Mouse (Mus musculus): ENCODE measurements around the gene Wdr91. TPM values are rescaled to one million over a fixed set of nuclear protein-coding genes. Genes with fewer than 3 reads are reported as not detected.
A peak's percentile ranks its signal among the peaks of the same experiment; 100 is the strongest.

The Wdr91 gene
- total RNA-seq, 1 experiment from 2014 or later = 35.6 TPM

GRCm38 (mm10) chr6:34927156-34927555, 16.5 kb upstream of the Wdr91 start:
- peak; percentile 77 to 87 for ATAC-seq (replicated peaks in 1 of 2; ENCODE audit: insufficient read depth in 1 of 2, low FRiP score in 2 of 2, low TSS enrichment in 1 of 2, low read depth in 1 of 2, poor library complexity in 2 of 2, severe bottlenecking in 2 of 2)

GRCm38 (mm10) chr6:34921941-34922340, 11.3 kb upstream of the Wdr91 start:
- ATAC-seq (replicated peaks in 1 of 2; ENCODE audit: insufficient read depth in 1 of 2, low FRiP score in 2 of 2, low TSS enrichment in 1 of 2, low read depth in 1 of 2, poor library complexity in 2 of 2, severe bottlenecking in 2 of 2) = peak; percentile 49 to 89

GRCm38 (mm10) chr6:34920631-34921030, 10.0 kb upstream of the Wdr91 start:
- no peak for ATAC-seq (replicated peaks in 1 of 2; ENCODE audit: insufficient read depth in 1 of 2, low FRiP score in 2 of 2, low TSS enrichment in 1 of 2, low read depth in 1 of 2, poor library complexity in 2 of 2, severe bottlenecking in 2 of 2)

GRCm38 (mm10) chr6:34919956-34920355, 9.3 kb upstream of the Wdr91 start, which contains the start of gene Stra8:
TSS of gene Stra8 (plus strand) at chr6:34920163.
- no peak for ATAC-seq (replicated peaks in 1 of 2; ENCODE audit: insufficient read depth in 1 of 2, low FRiP score in 2 of 2, low TSS enrichment in 1 of 2, low read depth in 1 of 2, poor library complexity in 2 of 2, severe bottlenecking in 2 of 2)

GRCm38 (mm10) chr6:34919146-34919545, 8.5 kb upstream of the Wdr91 start:
- no peak for ATAC-seq (replicated peaks in 1 of 2; ENCODE audit: insufficient read depth in 1 of 2, low FRiP score in 2 of 2, low TSS enrichment in 1 of 2, low read depth in 1 of 2, poor library complexity in 2 of 2, severe bottlenecking in 2 of 2)

GRCm38 (mm10) chr6:34914462-34914861, 3.8 kb upstream of the Wdr91 start:
- no peak for ATAC-seq (replicated peaks in 1 of 2; ENCODE audit: insufficient read depth in 1 of 2, low FRiP score in 2 of 2, low TSS enrichment in 1 of 2, low read depth in 1 of 2, poor library complexity in 2 of 2, severe bottlenecking in 2 of 2)

GRCm38 (mm10) chr6:34913341-34914040, 2.8 kb upstream of the Wdr91 start:
- no peak for ATAC-seq (replicated peaks in 1 of 2; ENCODE audit: insufficient read depth in 1 of 2, low FRiP score in 2 of 2, low TSS enrichment in 1 of 2, low read depth in 1 of 2, poor library complexity in 2 of 2, severe bottlenecking in 2 of 2)

GRCm38 (mm10) chr6:34909631-34910345, 888 bp downstream of the Wdr91 start:
- no peak for ATAC-seq (replicated peaks in 1 of 2; ENCODE audit: insufficient read depth in 1 of 2, low FRiP score in 2 of 2, low TSS enrichment in 1 of 2, low read depth in 1 of 2, poor library complexity in 2 of 2, severe bottlenecking in 2 of 2)

- ATAC-seq (replicated peaks in 1 of 2; ENCODE audit: insufficient read depth in 1 of 2, low FRiP score in 2 of 2, low TSS enrichment in 1 of 2, low read depth in 1 of 2, poor library complexity in 2 of 2, severe bottlenecking in 2 of 2) = no peak
Observed at GRCm38 (mm10) chr6:34907696-34908260, 2.9 kb downstream of the Wdr91 start.

GRCm38 (mm10) chr6:34907121-34907614, 3.5 kb downstream of the Wdr91 start:
- no peak for ATAC-seq (replicated peaks in 1 of 2; ENCODE audit: insufficient read depth in 1 of 2, low FRiP score in 2 of 2, low TSS enrichment in 1 of 2, low read depth in 1 of 2, poor library complexity in 2 of 2, severe bottlenecking in 2 of 2)

GRCm38 (mm10) chr6:34906661-34907060, 4.0 kb downstream of the Wdr91 start:
- no peak for ATAC-seq (replicated peaks in 1 of 2; ENCODE audit: insufficient read depth in 1 of 2, low FRiP score in 2 of 2, low TSS enrichment in 1 of 2, low read depth in 1 of 2, poor library complexity in 2 of 2, severe bottlenecking in 2 of 2)

- no peak for ATAC-seq (replicated peaks in 1 of 2; ENCODE audit: insufficient read depth in 1 of 2, low FRiP score in 2 of 2, low TSS enrichment in 1 of 2, low read depth in 1 of 2, poor library complexity in 2 of 2, severe bottlenecking in 2 of 2)
Observed at GRCm38 (mm10) chr6:34906125-34906524, 4.6 kb downstream of the Wdr91 start.

GRCm38 (mm10) chr6:34904361-34904760, 6.3 kb downstream of the Wdr91 start:
- ATAC-seq (replicated peaks in 1 of 2; ENCODE audit: insufficient read depth in 1 of 2, low FRiP score in 2 of 2, low TSS enrichment in 1 of 2, low read depth in 1 of 2, poor library complexity in 2 of 2, severe bottlenecking in 2 of 2) = no peak

GRCm38 (mm10) chr6:34903851-34904250, 6.8 kb downstream of the Wdr91 start:
- ATAC-seq (replicated peaks in 1 of 2; ENCODE audit: insufficient read depth in 1 of 2, low FRiP score in 2 of 2, low TSS enrichment in 1 of 2, low read depth in 1 of 2, poor library complexity in 2 of 2, severe bottlenecking in 2 of 2) = no peak

- no peak for ATAC-seq (replicated peaks in 1 of 2; ENCODE audit: insufficient read depth in 1 of 2, low FRiP score in 2 of 2, low TSS enrichment in 1 of 2, low read depth in 1 of 2, poor library complexity in 2 of 2, severe bottlenecking in 2 of 2)
Observed at GRCm38 (mm10) chr6:34903441-34903840, 7.2 kb downstream of the Wdr91 start.

- no peak for ATAC-seq (replicated peaks in 1 of 2; ENCODE audit: insufficient read depth in 1 of 2, low FRiP score in 2 of 2, low TSS enrichment in 1 of 2, low read depth in 1 of 2, poor library complexity in 2 of 2, severe bottlenecking in 2 of 2)
Observed at GRCm38 (mm10) chr6:34902578-34902977, 8.1 kb downstream of the Wdr91 start.

- no peak for ATAC-seq (replicated peaks in 1 of 2; ENCODE audit: insufficient read depth in 1 of 2, low FRiP score in 2 of 2, low TSS enrichment in 1 of 2, low read depth in 1 of 2, poor library complexity in 2 of 2, severe bottlenecking in 2 of 2)
Observed at GRCm38 (mm10) chr6:34901911-34902444, 8.7 kb downstream of the Wdr91 start.

- no peak for ATAC-seq (replicated peaks in 1 of 2; ENCODE audit: insufficient read depth in 1 of 2, low FRiP score in 2 of 2, low TSS enrichment in 1 of 2, low read depth in 1 of 2, poor library complexity in 2 of 2, severe bottlenecking in 2 of 2)
Observed at GRCm38 (mm10) chr6:34900990-34901389, 9.7 kb downstream of the Wdr91 start.
